Mouse (Mus musculus): ENCODE results near the gene Ppp3cb. TPM values are rescaled to one million over a fixed set of nuclear protein-coding genes. Genes with fewer than 3 reads are reported as not detected.

Gene Ppp3cb
- total RNA-seq, 1 experiment from 2014 or later = 62.6 TPM

- DNase-seq = no peak
These were observed 66.2 kb downstream of the Ppp3cb start for GRCm38 (mm10) chr14:20480195-20480579.

GRCm38 (mm10) chr14:20479291-20480194, 66.8 kb downstream of the Ppp3cb start, which contains the start of gene Anxa7:
Anxa7 (minus strand) TSS chr14:20480133.
- DNase-seq = peak; percentile 81

GRCm38 (mm10) chr14:20478801-20479200, 67.6 kb downstream of the Ppp3cb start:
- DNase-seq = peak; percentile 66

- DNase-seq = no peak
These were observed 68.0 kb downstream of the Ppp3cb start for GRCm38 (mm10) chr14:20478385-20478784.

GRCm38 (mm10) chr14:20477261-20478025, 68.9 kb downstream of the Ppp3cb start:
- DNase-seq = no peak

GRCm38 (mm10) chr14:20460216-20460615, 86.2 kb downstream of the Ppp3cb start:
- no peak for DNase-seq

- DNase-seq = no peak
These were observed 88.0 kb downstream of the Ppp3cb start for GRCm38 (mm10) chr14:20458378-20458777.

GRCm38 (mm10) chr14:20452929-20453328, 93.4 kb downstream of the Ppp3cb start:
- no peak for DNase-seq

GRCm38 (mm10) chr14:20451765-20452331, 94.5 kb downstream of the Ppp3cb start, which contains the start of gene Cfap70:
Cfap70 (minus strand) TSS chr14:20452226.
- peak; percentile 90 for DNase-seq

- no peak for DNase-seq
These were observed 95.1 kb downstream of the Ppp3cb start for GRCm38 (mm10) chr14:20451302-20451701.

Other genes starting within 250 kb of the Ppp3cb start
- 39.2 and 46.9 TPM in 2 replicates for gene Ecd, start 198.5 kb downstream of the Ppp3cb start, total RNA-seq (2021)
- 35.6 and 40.0 TPM in 2 replicates for gene Fam149b, start 198.4 kb downstream of the Ppp3cb start, total RNA-seq (2021)
- gene Dnajc9, start 157.7 kb downstream of the Ppp3cb start, total RNA-seq (2021) = 38.1 and 40.4 TPM in 2 replicates
- 83.3 and 86.4 TPM in 2 replicates for gene Mrps16, start 152.9 kb downstream of the Ppp3cb start, total RNA-seq (2021)
- gene Cfap70, start 94.3 kb downstream of the Ppp3cb start, total RNA-seq (2021) = 1.1 and 2.0 TPM in 2 replicates
- gene Anxa7, start 66.4 kb downstream of the Ppp3cb start, total RNA-seq (2021) = 67.7 and 72.5 TPM in 2 replicates
- gene Mss51, start 49.7 kb downstream of the Ppp3cb start, total RNA-seq (2021) = 0.74 and 1.1 TPM in 2 replicates
- gene Usp54, start 94.5 kb upstream of the Ppp3cb start, total RNA-seq (2021) = 13.5 and 14.8 TPM in 2 replicates
- gene Myoz1, start 110.0 kb upstream of the Ppp3cb start, total RNA-seq (2021) = not detected in 2 replicates
- 0.19 and 0.71 TPM in 2 replicates for gene Synpo2l, start 121.8 kb upstream of the Ppp3cb start, total RNA-seq (2021)
- gene Sec24c, start 127.7 kb upstream of the Ppp3cb start, total RNA-seq (2021) = 137 and 149 TPM in 2 replicates
- gene Fut11, start 148.4 kb upstream of the Ppp3cb start, total RNA-seq (2021) = 17.0 and 18.7 TPM in 2 replicates
- 84.1 and 98.3 TPM in 2 replicates for gene Chchd1, start 156.4 kb upstream of the Ppp3cb start, total RNA-seq (2021)
- 96.1 and 101 TPM in 2 replicates for gene Zswim8, start 161.0 kb upstream of the Ppp3cb start, total RNA-seq (2021)
- 27.6 and 31.4 TPM in 2 replicates for gene Ndst2, start 188.0 kb upstream of the Ppp3cb start, total RNA-seq (2021)
- gene Camk2g, start 247.5 kb upstream of the Ppp3cb start, total RNA-seq (2021) = 44.5 and 45.6 TPM in 2 replicates